Mouse (Mus musculus) liver, adult (tissue): ENCODE results near the gene Plekhg6.
A peak's percentile ranks its signal among the peaks of the same experiment; 100 is the strongest.

Experiments
- GATA4 ChIP-seq: IDR thresholded peaks from 2 replicates; pipeline ENCODE4 v1.6.1; 2014; ENCODE audit warnings: mild to moderate bottlenecking, low read length; ENCODE audit not compliant: insufficient replicate concordance

The Plekhg6 gene

DNA sequence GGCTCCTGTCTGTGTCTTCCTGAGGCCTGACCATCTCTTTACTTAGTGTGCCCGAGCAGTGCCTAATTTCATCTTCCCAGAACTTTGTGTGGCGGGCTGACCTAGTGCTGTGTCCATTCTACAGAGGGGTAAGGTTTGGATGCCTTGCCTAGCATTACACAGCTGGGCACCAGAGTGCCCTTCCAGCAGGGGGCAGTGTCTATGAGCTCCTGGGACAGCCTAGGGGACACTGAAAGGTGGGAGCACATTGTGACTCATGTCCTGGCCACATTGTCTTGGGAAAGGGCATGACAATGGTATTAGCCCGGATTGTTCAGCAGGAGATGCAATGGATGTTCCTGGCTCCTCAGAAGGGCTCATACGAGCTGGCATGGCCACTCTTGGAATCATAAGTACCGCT is 52.4 kb downstream of the Plekhg6 start:
- no peak for TF ChIP-seq GATA4

GRCm38 (mm10) chr6:125325337-125325736 is 55.3 kb downstream of the Plekhg6 start:
- TF ChIP-seq GATA4 = no peak

- TF ChIP-seq GATA4 = no peak
These were observed 57.0 kb downstream of the Plekhg6 start for GRCm38 (mm10) chr6:125323547-125323946.

GRCm38 (mm10) chr6:125322794-125323193 is 57.8 kb downstream of the Plekhg6 start:
- TF ChIP-seq GATA4 = no peak

- no peak for TF ChIP-seq GATA4
These were observed 59.3 kb downstream of the Plekhg6 start for GRCm38 (mm10) chr6:125321114-125321855.

DNA sequence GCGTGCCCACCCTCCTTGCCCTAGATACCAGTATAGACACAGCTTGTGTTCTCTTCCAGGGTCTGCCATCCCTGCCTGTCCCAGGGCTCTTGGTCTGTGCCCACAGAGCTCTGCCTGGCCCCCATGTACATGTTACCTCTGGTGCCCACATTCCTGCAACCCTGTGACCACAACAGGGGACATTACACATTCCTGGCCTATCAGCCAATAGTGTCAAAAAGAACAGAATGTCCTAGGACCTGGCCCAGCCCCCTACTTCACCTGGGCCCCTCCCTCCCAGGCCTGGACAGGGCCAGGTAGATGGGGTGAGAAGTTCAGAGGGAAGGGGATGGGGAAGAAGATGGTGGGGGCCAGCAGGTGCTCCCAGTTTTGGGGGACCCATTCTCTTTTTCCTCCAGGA is 60.3 kb downstream of the Plekhg6 start, which contains the start of gene Scnn1a:
TSS of gene Scnn1a (plus strand) at position 337 of the 400 bp plus-strand sequence.
- TF ChIP-seq GATA4 = no peak

- TF ChIP-seq GATA4 = no peak
These were observed 60.7 kb downstream of the Plekhg6 start for GRCm38 (mm10) chr6:125319919-125320296.

- no peak for TF ChIP-seq GATA4
These were observed 61.3 kb downstream of the Plekhg6 start for GRCm38 (mm10) chr6:125318981-125319918.

- TF ChIP-seq GATA4 = no peak
These were observed 63.5 kb downstream of the Plekhg6 start for GRCm38 (mm10) chr6:125317077-125317476.

DNA sequence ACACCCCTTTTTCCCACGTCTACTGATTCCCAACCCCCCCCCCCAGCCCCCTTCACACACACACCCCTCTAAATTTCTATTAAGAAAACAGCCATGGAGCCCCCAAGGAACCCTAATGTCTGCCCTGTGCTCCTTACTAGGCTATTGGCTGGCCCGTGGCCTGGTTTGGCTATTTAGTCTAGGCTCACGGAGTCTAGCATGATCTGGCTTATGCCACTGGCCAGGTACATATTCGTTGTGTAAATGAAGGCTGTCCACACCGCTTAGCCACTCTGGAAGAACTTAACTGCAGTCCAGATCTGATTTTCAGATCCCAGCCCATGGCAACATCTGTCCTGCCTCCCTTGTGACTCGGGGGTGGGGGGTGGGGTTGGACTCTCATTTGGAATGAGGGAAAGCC is 65.8 kb downstream of the Plekhg6 start:
- TF ChIP-seq GATA4 = no peak; the same call in 1 of the 2 replicates

- TF ChIP-seq GATA4 = no peak
These were observed 66.4 kb downstream of the Plekhg6 start for GRCm38 (mm10) chr6:125314231-125314563.

DNA sequence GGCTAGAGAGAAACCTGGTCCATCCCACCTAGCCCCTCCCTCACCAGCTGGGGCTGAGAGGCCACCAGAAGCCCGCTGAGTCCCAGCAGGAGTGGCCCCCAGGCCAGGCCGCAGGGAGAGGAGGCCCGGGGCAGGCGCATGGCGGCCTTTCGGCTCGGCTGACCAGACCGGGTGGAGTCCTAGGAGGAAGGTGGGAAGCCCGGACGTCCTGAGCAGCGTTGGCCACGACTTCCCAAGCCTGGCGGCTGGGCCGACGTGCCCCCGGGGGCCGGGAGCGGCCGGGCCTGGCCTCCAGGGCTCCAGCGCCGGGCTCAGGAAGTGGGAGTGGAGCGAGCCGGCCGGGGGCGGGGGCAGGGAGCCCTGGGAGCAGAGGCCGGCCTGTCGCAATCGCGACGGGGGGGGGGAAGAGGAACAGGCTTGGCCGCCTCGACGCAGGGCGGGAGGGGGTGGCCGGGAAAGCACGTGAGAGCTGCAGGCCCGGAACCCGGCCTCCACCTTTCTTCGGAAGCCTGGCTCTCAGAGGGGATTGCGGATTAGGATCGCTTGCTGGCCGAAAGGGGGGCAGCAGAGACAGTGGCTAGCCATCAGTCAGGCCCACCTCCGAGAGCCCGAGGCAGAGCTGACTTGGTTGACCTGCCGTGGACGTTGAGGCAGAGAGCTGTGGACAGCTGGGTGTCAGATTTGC is 66.9 kb downstream of the Plekhg6 start, which contains the start of gene Ltbr:
TSS of gene Ltbr (minus strand) at position 340 of the 685 bp plus-strand sequence.
- TF ChIP-seq GATA4 = peak; percentile 69; the same call in 1 of the 2 replicates
